Mouse (Mus musculus) MEL (cell line): ENCODE results near the gene Nup153. TPM values are rescaled to one million over a fixed set of nuclear protein-coding genes. Genes with fewer than 3 reads are reported as not detected.

Experiments used
- DNase-seq: peaks from one replicate; pipeline ENCODE4 v3.0.0; 2011; ENCODE audit warnings: low read depth, low spot score
- H3K27ac ChIP-seq: 2 replicates; pipeline ENCODE4 v1.5.1; 2012; ENCODE audit warnings: low read depth, mild to moderate bottlenecking, control low read depth, low read length, moderate library complexity; ENCODE audit not compliant: control insufficient read depth
- H3K27me3 ChIP-seq, 2 experiments: fragments of 150-350 bp in 1 of 2; sonication (generic) in 1 of 2; 2 replicates each; pipeline ENCODE4 v1.6.1; 2012; ENCODE audit warnings: low read length in 2 of 2, mild to moderate bottlenecking in 2 of 2, improper control_type of control experiment in 1 of 2, moderate library complexity in 1 of 2; ENCODE audit not compliant: insufficient read depth in 2 of 2, control insufficient read depth in 1 of 2
- H3K36me3 ChIP-seq, 2 experiments: 2 replicates each; pipeline ENCODE4 v1.6.1; 2012 to 2014; ENCODE audit warnings: low read length in 2 of 2, improper control_type of control experiment in 1 of 2, inconsistent platforms in 1 of 2, mild to moderate bottlenecking in 1 of 2; ENCODE audit not compliant: insufficient read depth in 2 of 2, control insufficient read depth in 1 of 2
- H3K4me1 ChIP-seq, 2 experiments: fragments of 150-350 bp in 1 of 2; sonication (generic) in 1 of 2; 2 replicates each; pipeline ENCODE4 v1.6.1; 2012; ENCODE audit warnings: low read length in 2 of 2, improper control_type of control experiment in 1 of 2, mild to moderate bottlenecking in 1 of 2; ENCODE audit not compliant: insufficient read depth in 2 of 2, control insufficient read depth in 1 of 2
- H3K4me3 ChIP-seq, 2 experiments: fragments of 150-350 bp in 1 of 2; sonication (generic) in 1 of 2; 2 replicates each; pipeline ENCODE4 v1.5.1; 2012; ENCODE audit warnings: low read depth in 2 of 2, low read length in 2 of 2, mild to moderate bottlenecking in 2 of 2, moderate library complexity in 2 of 2, control low read depth in 1 of 2, improper control_type of control experiment in 1 of 2; ENCODE audit not compliant: control insufficient read depth in 1 of 2, insufficient read depth in 1 of 2
- H3K79me2 ChIP-seq: 2 replicates; pipeline ENCODE4 v1.6.1; 2012; ENCODE audit warnings: mild to moderate bottlenecking, low read length, moderate library complexity; ENCODE audit not compliant: control insufficient read depth, poor library complexity, insufficient read depth
- H3K9ac ChIP-seq: 2 replicates; pipeline ENCODE4 v1.6.1; 2012; ENCODE audit warnings: low read depth, mild to moderate bottlenecking, control low read depth, low read length, moderate library complexity; ENCODE audit not compliant: control insufficient read depth, poor library complexity, severe bottlenecking
- H3K9me3 ChIP-seq: fragments of 150-350 bp; sonication (generic); replicated peaks from 2 replicates; pipeline ENCODE4 v1.6.1; 2012; ENCODE audit warnings: mild to moderate bottlenecking, low read length, improper control_type of control experiment, moderate library complexity; ENCODE audit not compliant: insufficient read depth
- CHD1 ChIP-seq: IDR thresholded peaks from 2 replicates; pipeline ENCODE4 v1.6.1; 2012; ENCODE audit warnings: low read depth, mild to moderate bottlenecking, inconsistent platforms, low read length, improper control_type of control experiment
- CTCF ChIP-seq, 3 experiments: IDR thresholded peaks in 2 of 3; conservative IDR thresholded peaks in 1 of 3; 2 replicates each; pipeline ENCODE4 v1.5.1; 2011 to 2012; ENCODE audit warnings: low read length in 3 of 3, low read depth in 2 of 3, mild to moderate bottlenecking in 2 of 3, improper control_type of control experiment in 1 of 3, inconsistent platforms in 1 of 3, mixed read lengths in 1 of 3, moderate library complexity in 1 of 3; ENCODE audit not compliant: control insufficient read depth in 1 of 3, insufficient read depth in 1 of 3, poor library complexity in 1 of 3, severe bottlenecking in 1 of 3
- E2F4 ChIP-seq: IDR thresholded peaks from 2 replicates; pipeline ENCODE4 v1.6.1; 2011; ENCODE audit warnings: low read depth, low read length, improper control_type of control experiment, borderline replicate concordance
- ETS1 ChIP-seq: IDR thresholded peaks from 2 replicates; pipeline ENCODE4 v1.6.1; 2012; ENCODE audit warnings: low read depth, mild to moderate bottlenecking, inconsistent platforms, low read length, improper control_type of control experiment, moderate library complexity
- GATA1 ChIP-seq: IDR thresholded peaks from 2 replicates; pipeline ENCODE4 v1.6.1; 2011; ENCODE audit warnings: low read depth, low read length, improper control_type of control experiment
- HCFC1 ChIP-seq: IDR thresholded peaks from 2 replicates; pipeline ENCODE4 v1.6.1; 2012; ENCODE audit warnings: low read depth, mild to moderate bottlenecking, inconsistent platforms, low read length, improper control_type of control experiment, moderate library complexity
- JUND ChIP-seq: IDR thresholded peaks from 2 replicates; pipeline ENCODE4 v1.6.1; 2011; ENCODE audit warnings: low read depth, mild to moderate bottlenecking, improper control_type of control experiment, low read length
- MAFK ChIP-seq: IDR thresholded peaks from 2 replicates; pipeline ENCODE4 v1.6.1; 2011; ENCODE audit warnings: low read depth, mild to moderate bottlenecking, low read length, improper control_type of control experiment, borderline replicate concordance
- MYB ChIP-seq: IDR thresholded peaks from 2 replicates; pipeline ENCODE4 v1.6.1; 2011; ENCODE audit warnings: mild to moderate bottlenecking, low read depth, low read length, improper control_type of control experiment
- POLR2AphosphoS2 ChIP-seq: IDR thresholded peaks from 2 replicates; pipeline ENCODE4 v1.6.1; 2011; ENCODE audit warnings: low read length, improper control_type of control experiment
- RCOR1 ChIP-seq: IDR thresholded peaks from 2 replicates; pipeline ENCODE4 v1.6.1; 2012; ENCODE audit warnings: low read depth, mild to moderate bottlenecking, inconsistent platforms, low read length, improper control_type of control experiment
- SIN3A ChIP-seq: IDR thresholded peaks from 2 replicates; pipeline ENCODE4 v1.6.1; 2012; ENCODE audit warnings: low read length, improper control_type of control experiment, inconsistent platforms
- TAL1 ChIP-seq: IDR thresholded peaks from 2 replicates; pipeline ENCODE4 v1.6.1; 2012; ENCODE audit warnings: mild to moderate bottlenecking, inconsistent platforms, low read length, moderate library complexity, mixed read lengths
- ZC3H11A ChIP-seq: IDR thresholded peaks from 2 replicates; pipeline ENCODE4 v1.6.1; 2012; ENCODE audit warnings: low read depth, mild to moderate bottlenecking, inconsistent platforms, low read length, improper control_type of control experiment
- ZKSCAN1 ChIP-seq: IDR thresholded peaks from 2 replicates; pipeline ENCODE4 v1.6.1; 2012; ENCODE audit warnings: low read depth, mild to moderate bottlenecking, inconsistent platforms, low read length, improper control_type of control experiment, moderate library complexity
- polyA plus RNA-seq, 2 experiments: library from polyadenylated mRNA; stranded (reverse) in 1 of 2; unstranded in 1 of 2; fragments of >175 nt in 1 of 2; fragments of >200 nt in 1 of 2; gene quantifications; 2 replicates each; pipeline versions ENCODE4 v1.2.1 to v1.2.4; 2012; ENCODE audit warnings: low replicate concordance in 2 of 2, low read depth in 1 of 2; ENCODE audit not compliant: insufficient read length in 2 of 2, insufficient read depth in 1 of 2, missing spikeins in 1 of 2
- total RNA-seq: library from RNA; depleted of rRNA; stranded (reverse); fragments of 300-350 nt; gene quantifications from 2 replicates; pipeline ENCODE4 v1.2.3, GENCODE M21; 2012

Gene Nup153
- total and polyA plus RNA-seq, 3 experiments, result 64.6 to 221 (median 82.8) TPM

- peaks cover 60 to 70% of the 10 kb centered on the region in 2 experiments for H3K36me3 ChIP-seq
These were observed 31.8 kb downstream of the Nup153 start for GRCm38 (mm10) chr13:46695932-46696331.

GRCm38 (mm10) chr13:46695296-46695908 lies 32.3 kb downstream of the Nup153 start:
- H3K79me2 ChIP-seq, result peaks cover 21% of the 10 kb centered on the region
- peaks cover 63 to 69% of the 10 kb centered on the region in 2 experiments for H3K36me3 ChIP-seq
- H3K27ac ChIP-seq, result no peak overlapping the region
- H3K4me3 ChIP-seq, result no peak overlapping the region
- no peaks in the 10 kb centered on the region for H3K27me3 ChIP-seq
- DNase-seq, result no peak
- no peak for TF ChIP-seq HCFC1
- TF ChIP-seq CTCF (IDR thresholded peaks at IDR 0.05 in 2 of 3, conservative IDR thresholded peaks at IDR 0.05 in 1 of 3; ENCODE audit: control insufficient read depth in 1 of 3, insufficient read depth in 1 of 3, low read depth in 2 of 3, low read length in 3 of 3, poor library complexity in 1 of 3, severe bottlenecking in 1 of 3), result no peak
- no peak for TF ChIP-seq JUND
- TF ChIP-seq SIN3A, result no peak
- 0 out of 2 replicates have a peak, but pooled peaks have one; percentile 38 for TF ChIP-seq POLR2AphosphoS2
- TF ChIP-seq ZKSCAN1, result no peak
- no peak for TF ChIP-seq MYB
- no peak overlapping the region for H3K9ac ChIP-seq
- H3K4me1 ChIP-seq, result peaks cover 5 to 25% of the 10 kb centered on the region in 2 experiments
- H3K9me3 ChIP-seq, result no peaks in the 10 kb centered on the region

More at GRCm38 (mm10) chr13:46695932-46696331, 31.8 kb downstream of the Nup153 start:
- no peak for TF ChIP-seq ZC3H11A
- no peak for TF ChIP-seq CHD1
- TF ChIP-seq TAL1, result no peak
- TF ChIP-seq ETS1, result no peak
- TF ChIP-seq GATA1, result no peak
- no peak for TF ChIP-seq E2F4
- TF ChIP-seq MAFK, result no peak
- TF ChIP-seq RCOR1, result no peak
- no peak for TF ChIP-seq SIN3A
- Histone ChIP-seq H3K4me3 (no peak overlapping the region), H3K27ac (no peak overlapping the region), H3K9me3 (no peaks in the 10 kb centered on the region), H3K27me3 (no peaks in the 10 kb centered on the region), H3K4me1 (peaks cover 2 to 22% of the 10 kb centered on the region in 2 experiments; a peak in 3 of 4 replicates), H3K79me2 (peaks cover 18% of the 10 kb centered on the region), H3K9ac (no peak overlapping the region)
- no peak for DNase-seq
